In the genomic region with DNA sequence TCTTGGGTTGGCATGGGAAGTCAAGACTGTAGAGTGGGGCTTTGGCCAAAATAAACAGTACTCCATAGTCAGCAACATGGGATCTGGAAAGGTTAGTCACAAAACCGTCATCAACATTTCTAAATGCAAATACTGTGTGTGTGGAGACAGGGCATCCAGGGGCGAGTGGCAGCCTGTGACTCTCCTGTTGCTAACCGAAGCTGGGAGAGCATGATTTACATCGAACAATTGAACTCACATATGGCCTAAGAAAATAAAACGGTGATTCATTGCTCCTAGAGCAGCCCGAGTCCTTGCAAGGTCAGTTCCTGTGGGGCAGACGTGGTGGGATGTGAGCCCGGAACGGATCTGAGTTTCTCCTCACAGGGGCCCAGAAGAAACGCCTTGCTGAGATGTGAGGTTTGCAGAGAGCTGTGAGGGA, we compare ENCODE assay signal across 11 mouse cellular contexts.
A peak's percentile ranks its signal among the peaks of the same experiment; 100 is the strongest.
DNase-seq lines count a peak whose midpoint lies in the region; ATAC-seq lines count a peak whose summit lies in the region.
"Had no signal": no experiment of that assay in that cellular context is flagged by ENCODE, and none has a peak within 500 bp of the region (broad histone marks: within the 10 kb centered on the region; RNA-seq: fewer than 3 reads in every experiment).

No protein-coding gene starts in this region.

- ATAC-seq in hindbrain, embryonic 14.5 days (ENCODE audit: low FRiP score) = no peak
- no peak for ATAC-seq in embryonic facial prominence, embryonic 11.5 days (replicated peaks; ENCODE audit: insufficient number of reproducible peaks, low FRiP score, low TSS enrichment, low read depth)
- ATAC-seq in neural tube, embryonic 14.5 days (ENCODE audit: low read depth) = 0 out of 2 replicates have a peak, but pooled peaks have one; percentile 14
- ATAC-seq in inflammation-experienced regulatory T-cells, adult 6 months = no peak
- ATAC-seq: liver, embryonic 12.5 days had no signal

- H3K9ac ChIP-seq in hindbrain, embryonic 14.5 days = no peak overlapping the region
- 0 out of 2 replicates have a peak overlapping the region, but pooled peaks have one; percentile 25 for H3K9ac ChIP-seq in embryonic facial prominence, embryonic 11.5 days (replicated peaks; ENCODE audit: low read length)
- H3K9ac ChIP-seq in neural tube, embryonic 14.5 days (replicated peaks; ENCODE audit: low read depth, low read length) = no peak overlapping the region
- H3K9ac ChIP-seq: liver, embryonic 12.5 days had no signal

- peak; percentile 44 for DNase-seq in hindbrain, embryonic 10.5 days (ENCODE audit: low spot score)
- no peak for DNase-seq in hindbrain, embryonic 14.5 days (ENCODE audit: low spot score)
- DNase-seq in embryonic facial prominence, embryonic 11.5 days (ENCODE audit: low spot score) = no peak
- peak; percentile 13 for DNase-seq in kidney, adult 9 months
- no peak for DNase-seq in cerebellum, postnatal 4 days (ENCODE audit: low spot score in 2 of 2)
- no peak for DNase-seq in ovary, postnatal 36 days (ENCODE audit: low spot score)
- DNase-seq: cerebellum, adult 11-12 months; thymus, postnatal 25 days had no signal

- H3K9me3 ChIP-seq in hindbrain, embryonic 10.5 days = no peaks in the 10 kb centered on the region
- no peaks in the 10 kb centered on the region for H3K9me3 ChIP-seq in hindbrain, embryonic 14.5 days (ENCODE audit: control insufficient read depth, low read length)
- H3K9me3 ChIP-seq in embryonic facial prominence, embryonic 11.5 days (replicated peaks; ENCODE audit: control insufficient read depth, low read length) = no peaks in the 10 kb centered on the region
- H3K9me3 ChIP-seq in neural tube, embryonic 14.5 days (ENCODE audit: control insufficient read depth, low read length) = no peaks in the 10 kb centered on the region
- H3K9me3 ChIP-seq: liver, embryonic 12.5 days had no signal

- peaks cover 29% of the 10 kb centered on the region for H3K4me1 ChIP-seq in hindbrain, embryonic 10.5 days (replicated peaks)
- 0 out of 2 replicates have a peak, but pooled peaks cover 3% of the 10 kb centered on the region for H3K4me1 ChIP-seq in hindbrain, embryonic 14.5 days (replicated peaks; ENCODE audit: control insufficient read depth, insufficient read depth, low read length)
- H3K4me1 ChIP-seq in embryonic facial prominence, embryonic 11.5 days (ENCODE audit: control insufficient read depth, insufficient read depth, low read length) = no peaks in the 10 kb centered on the region
- 0 out of 2 replicates have a peak, but pooled peaks cover 9% of the 10 kb centered on the region for H3K4me1 ChIP-seq in neural tube, embryonic 14.5 days (ENCODE audit: control insufficient read depth, insufficient read depth, low read length)
- H3K4me1 ChIP-seq: liver, embryonic 12.5 days had no signal

- no peaks in the 10 kb centered on the region for H3K27me3 ChIP-seq in hindbrain, embryonic 10.5 days (ENCODE audit: insufficient read depth, poor library complexity, severe bottlenecking)
- H3K27me3 ChIP-seq in hindbrain, embryonic 14.5 days (ENCODE audit: control insufficient read depth, insufficient read depth, low read length) = no peaks in the 10 kb centered on the region
- no peaks in the 10 kb centered on the region for H3K27me3 ChIP-seq in embryonic facial prominence, embryonic 11.5 days (ENCODE audit: control insufficient read depth, insufficient read depth, low read length)
- no peaks in the 10 kb centered on the region for H3K27me3 ChIP-seq in neural tube, embryonic 14.5 days (ENCODE audit: control insufficient read depth, insufficient read depth, low read length)
- H3K27me3 ChIP-seq: liver, embryonic 12.5 days had no signal

- WGBS in hindbrain, embryonic 10.5 days = 66% methylated on average over 10 of the region's 10 CpGs
- WGBS in hindbrain, embryonic 14.5 days = 78% methylated on average over 10 of the region's 10 CpGs
- 64% methylated on average over 10 of the region's 10 CpGs for WGBS in embryonic facial prominence, embryonic 11.5 days
- 30% methylated on average over 10 of the region's 10 CpGs for WGBS in neural tube, embryonic 14.5 days

- peak overlapping the region; percentile 74 for H3K27ac ChIP-seq in hindbrain, embryonic 10.5 days
- H3K27ac ChIP-seq in hindbrain, embryonic 14.5 days = no peak overlapping the region
- peak overlapping the region; percentile 67 for H3K27ac ChIP-seq in embryonic facial prominence, embryonic 11.5 days (replicated peaks; ENCODE audit: low read depth, low read length)
- no peak overlapping the region for H3K27ac ChIP-seq in neural tube, embryonic 14.5 days (ENCODE audit: low read depth, low read length)
- H3K27ac ChIP-seq: liver, embryonic 12.5 days had no signal

- no peak overlapping the region for H3K4me2 ChIP-seq in hindbrain, embryonic 14.5 days (replicated peaks)
- H3K4me2 ChIP-seq in embryonic facial prominence, embryonic 11.5 days (ENCODE audit: low read depth, low read length) = no peak overlapping the region
- H3K4me2 ChIP-seq in neural tube, embryonic 14.5 days (ENCODE audit: low read depth, low read length) = no peak overlapping the region
- H3K4me2 ChIP-seq: liver, embryonic 12.5 days had no signal

- H3K36me3 ChIP-seq in hindbrain, embryonic 10.5 days = no peaks in the 10 kb centered on the region
- no peaks in the 10 kb centered on the region for H3K36me3 ChIP-seq in hindbrain, embryonic 14.5 days (replicated peaks; ENCODE audit: control insufficient read depth, insufficient read depth)
- H3K36me3 ChIP-seq in embryonic facial prominence, embryonic 11.5 days (replicated peaks; ENCODE audit: control insufficient read depth, insufficient read depth, low read depth, low read length) = no peaks in the 10 kb centered on the region
- no peaks in the 10 kb centered on the region for H3K36me3 ChIP-seq in neural tube, embryonic 14.5 days (ENCODE audit: control insufficient read depth, insufficient read depth, low read length)
- H3K36me3 ChIP-seq: liver, embryonic 12.5 days had no signal

- H3K4me3 ChIP-seq in hindbrain, embryonic 10.5 days = no peak overlapping the region
- no peak overlapping the region for H3K4me3 ChIP-seq in hindbrain, embryonic 14.5 days (replicated peaks; ENCODE audit: low read length)
- H3K4me3 ChIP-seq in embryonic facial prominence, embryonic 11.5 days (ENCODE audit: low read depth, low read length) = no peak overlapping the region
- H3K4me3 ChIP-seq in neural tube, embryonic 14.5 days (ENCODE audit: low read depth, low read length) = no peak overlapping the region
- H3K4me3 ChIP-seq: liver, embryonic 12.5 days had no signal

Comparison
In these comparisons a context has a peak if more than half of its experiments do, and no peak if none do; other contexts are left out.
1. DNase-seq: peak in hindbrain, embryonic 10.5 days (single experiment) and kidney, adult 9 months (single experiment); none in hindbrain, embryonic 14.5 days (single experiment), embryonic facial prominence, embryonic 11.5 days (single experiment), cerebellum, postnatal 4 days (0 of 2) and ovary, postnatal 36 days (single experiment).
2. H3K27ac ChIP-seq: peak in hindbrain, embryonic 10.5 days (single experiment) and embryonic facial prominence, embryonic 11.5 days (single experiment); none in hindbrain, embryonic 14.5 days (single experiment) and neural tube, embryonic 14.5 days (single experiment).